Mouse (Mus musculus) megakaryocyte, embryonic 14.5 days (primary cell): ENCODE data around the gene A430005L14Rik. TPM values are rescaled to one million over a fixed set of nuclear protein-coding genes. Genes with fewer than 3 reads are reported as not detected.

Source experiments
- H3K27me3 ChIP-seq: replicated peaks from 2 replicates; pipeline ENCODE3; 2012; ENCODE audit warnings: inconsistent platforms
- H3K36me3 ChIP-seq: replicated peaks from 2 replicates; pipeline ENCODE3; 2012; ENCODE audit warnings: low read length, inconsistent platforms, mixed read lengths
- H3K4me1 ChIP-seq: 2 replicates; pipeline ENCODE4 v1.6.1; 2012; ENCODE audit warnings: inconsistent platforms
- H3K4me3 ChIP-seq: replicated peaks from 2 replicates; pipeline ENCODE3; 2012; ENCODE audit warnings: moderate library complexity, mild to moderate bottlenecking, inconsistent platforms
- H3K9me3 ChIP-seq: 2 replicates; pipeline ENCODE4 v1.6.1; 2012; ENCODE audit warnings: inconsistent platforms
- FLI1 ChIP-seq: IDR thresholded peaks from 2 replicates; pipeline ENCODE4 v1.6.1; 2012; ENCODE audit warnings: low read length, inconsistent platforms, mixed read lengths
- GATA1 ChIP-seq: IDR thresholded peaks from 3 replicates; pipeline ENCODE4 v1.6.1; 2012; ENCODE audit warnings: mixed read lengths, low read length, inconsistent platforms, borderline replicate concordance
- polyA plus RNA-seq: library from polyadenylated mRNA; stranded (reverse); fragments of >175 nt; gene quantifications from 2 replicates; pipeline ENCODE4 v1.2.3, GENCODE M21; 2012; ENCODE audit warnings: low replicate concordance; ENCODE audit not compliant: insufficient read depth

A430005L14Rik gene
- polyA plus RNA-seq, 1 experiment = 127 TPM

GRCm38 (mm10) chr4:153968063-153968462, 11.0 kb downstream of the A430005L14Rik start:
- no peak overlapping the region for H3K4me3 ChIP-seq
- peaks cover 98% of the 10 kb centered on the region for H3K36me3 ChIP-seq
- no peak for TF ChIP-seq FLI1
- no peak for TF ChIP-seq GATA1
- H3K27me3 ChIP-seq = no peaks in the 10 kb centered on the region
- no peaks in the 10 kb centered on the region for H3K9me3 ChIP-seq
- H3K4me1 ChIP-seq = peaks cover 8% of the 10 kb centered on the region

GRCm38 (mm10) chr4:153974431-153975291, 17.6 kb downstream of the A430005L14Rik start, which contains the start of the genes Dffb and Cep104:
TSS of gene Dffb (minus strand) at chr4:153975126.
TSS of gene Cep104 (plus strand) at chr4:153975194.
- Histone ChIP-seq H3K4me3 (peak within 1 kb of the TSS; percentile 100), H3K27me3 (no peaks in the 10 kb centered on the region), H3K36me3 (peaks cover 49% of the 10 kb centered on the region), H3K4me1 (peaks cover 48% of the 10 kb centered on the region), H3K9me3 (no peaks in the 10 kb centered on the region)
- no peak for TF ChIP-seq GATA1
- TF ChIP-seq FLI1 = peak; percentile 51; the same call in 1 of the 2 replicates

GRCm38 (mm10) chr4:153975292-153975662, 18.2 kb downstream of the A430005L14Rik start:
- no peak for TF ChIP-seq FLI1
- TF ChIP-seq GATA1 = no peak
- peaks cover 49% of the 10 kb centered on the region for H3K36me3 ChIP-seq
- peaks cover 54% of the 10 kb centered on the region for H3K4me1 ChIP-seq

GRCm38 (mm10) chr4:153975768-153976167, 18.7 kb downstream of the A430005L14Rik start:
- Histone ChIP-seq H3K4me1 (peaks cover 59% of the 10 kb centered on the region), H3K4me3 (peak overlapping the region; percentile 100), H3K27me3 (no peaks in the 10 kb centered on the region), H3K36me3 (peaks cover 49% of the 10 kb centered on the region), H3K9me3 (no peaks in the 10 kb centered on the region)
- no peak for TF ChIP-seq FLI1
- no peak for TF ChIP-seq GATA1

More at GRCm38 (mm10) chr4:153975292-153975662, 18.2 kb downstream of the A430005L14Rik start:
- Histone ChIP-seq H3K9me3 (no peaks in the 10 kb centered on the region), H3K27me3 (no peaks in the 10 kb centered on the region), H3K4me3 (peak overlapping the region; percentile 100)

- H3K4me3 ChIP-seq = no peak overlapping the region
- no peaks in the 10 kb centered on the region for H3K27me3 ChIP-seq
- H3K36me3 ChIP-seq = peaks cover 56% of the 10 kb centered on the region
- peaks cover 46% of the 10 kb centered on the region for H3K4me1 ChIP-seq
- TF ChIP-seq GATA1 (no peak), FLI1 (no peak)
- H3K9me3 ChIP-seq = no peaks in the 10 kb centered on the region
These were observed 22.2 kb downstream of the A430005L14Rik start for GRCm38 (mm10) chr4:153979243-153979642.

- H3K4me1 ChIP-seq = peaks cover 46% of the 10 kb centered on the region
- H3K36me3 ChIP-seq = peaks cover 68% of the 10 kb centered on the region
- H3K4me3 ChIP-seq = peak overlapping the region; percentile 62
- TF ChIP-seq FLI1 (no peak), GATA1 (no peak)
- H3K27me3 ChIP-seq = no peaks in the 10 kb centered on the region
- no peaks in the 10 kb centered on the region for H3K9me3 ChIP-seq
These were observed 23.4 kb downstream of the A430005L14Rik start for GRCm38 (mm10) chr4:153980470-153980869.

- no peaks in the 10 kb centered on the region for H3K9me3 ChIP-seq
- peaks cover 96% of the 10 kb centered on the region for H3K36me3 ChIP-seq
- H3K4me1 ChIP-seq = peaks cover 22% of the 10 kb centered on the region
- H3K4me3 ChIP-seq = no peak overlapping the region
- no peaks in the 10 kb centered on the region for H3K27me3 ChIP-seq
- TF ChIP-seq GATA1 (no peak), FLI1 (no peak)
These were observed 35.7 kb downstream of the A430005L14Rik start for GRCm38 (mm10) chr4:153992715-153993114.

GRCm38 (mm10) chr4:153993505-153993904, 36.5 kb downstream of the A430005L14Rik start:
- H3K36me3 ChIP-seq = peaks cover 96% of the 10 kb centered on the region
- no peak overlapping the region for H3K4me3 ChIP-seq
- TF ChIP-seq FLI1 (no peak), GATA1 (no peak)
- peaks cover 22% of the 10 kb centered on the region for H3K4me1 ChIP-seq
- H3K27me3 ChIP-seq = no peaks in the 10 kb centered on the region
- H3K9me3 ChIP-seq = no peaks in the 10 kb centered on the region

- Histone ChIP-seq H3K4me3 (peak overlapping the region; percentile 64), H3K4me1 (peaks cover 46% of the 10 kb centered on the region), H3K27me3 (no peaks in the 10 kb centered on the region), H3K36me3 (peaks cover 62% of the 10 kb centered on the region), H3K9me3 (peaks cover 4% of the 10 kb centered on the region; the same call in 1 of the 2 replicates)
- TF ChIP-seq FLI1 = no peak
- no peak for TF ChIP-seq GATA1
These were observed 48.5 kb downstream of the A430005L14Rik start for GRCm38 (mm10) chr4:154005488-154005887.

GRCm38 (mm10) chr4:154006264-154006663, 49.2 kb downstream of the A430005L14Rik start:
- peaks cover 54% of the 10 kb centered on the region for H3K4me1 ChIP-seq
- H3K4me3 ChIP-seq = no peak overlapping the region
- TF ChIP-seq FLI1 (no peak), GATA1 (no peak)
- H3K27me3 ChIP-seq = no peaks in the 10 kb centered on the region
- peaks cover 4% of the 10 kb centered on the region; the same call in 1 of the 2 replicates for H3K9me3 ChIP-seq
- H3K36me3 ChIP-seq = peaks cover 62% of the 10 kb centered on the region
